Mouse (Mus musculus) lung, adult 2 months (tissue): ENCODE data around the gene Kdm4b. TPM values are rescaled to one million over a fixed set of nuclear protein-coding genes. Genes with fewer than 3 reads are reported as not detected.
A peak's percentile ranks its signal among the peaks of the same experiment; 100 is the strongest.

Experiments used
- DNase-seq: peaks from one replicate; pipeline ENCODE4 v3.0.0; 2022
- H3K4me1 ChIP-seq: fragments of 200-500 bp; 2 replicates; pipeline ENCODE4 v1.6.1; 2011; ENCODE audit warnings: low read length; ENCODE audit not compliant: control insufficient read depth, insufficient read depth
- H3K4me3 ChIP-seq: fragments of 200-500 bp; replicated peaks from 2 replicates; pipeline ENCODE3; 2011; ENCODE audit warnings: low read depth, mild to moderate bottlenecking, control low read depth, low read length; ENCODE audit errors: extremely low read depth
- CTCF ChIP-seq: fragments of 200-500 bp; IDR thresholded peaks from 2 replicates; pipeline ENCODE4 v1.5.1; 2011; ENCODE audit warnings: mild to moderate bottlenecking, low read length, control low read depth; ENCODE audit not compliant: insufficient read depth
- POLR2A ChIP-seq: fragments of 200-500 bp; IDR thresholded peaks from 2 replicates; pipeline ENCODE4 v1.6.1; 2011; ENCODE audit warnings: low read depth, mild to moderate bottlenecking, control low read depth, low read length, borderline replicate concordance; ENCODE audit errors: extremely low read depth
- WGBS: fragments of 180-500 bp; shearing (Covaris S2); methylation state at CpG from one replicate; pipeline ENCODE4 v1.1.7; 2018; 5-methylcytosine and 5-hydroxymethylcytosine counted together
- polyA plus RNA-seq: library from polyadenylated mRNA; depleted of rRNA; stranded (reverse); fragments of >200 nt; gene quantifications from 2 replicates; pipeline ENCODE4 v1.2.3, GENCODE M21; 2012

Gene Kdm4b
- polyA plus RNA-seq, 1 experiment, result 39.9 TPM

DNA sequence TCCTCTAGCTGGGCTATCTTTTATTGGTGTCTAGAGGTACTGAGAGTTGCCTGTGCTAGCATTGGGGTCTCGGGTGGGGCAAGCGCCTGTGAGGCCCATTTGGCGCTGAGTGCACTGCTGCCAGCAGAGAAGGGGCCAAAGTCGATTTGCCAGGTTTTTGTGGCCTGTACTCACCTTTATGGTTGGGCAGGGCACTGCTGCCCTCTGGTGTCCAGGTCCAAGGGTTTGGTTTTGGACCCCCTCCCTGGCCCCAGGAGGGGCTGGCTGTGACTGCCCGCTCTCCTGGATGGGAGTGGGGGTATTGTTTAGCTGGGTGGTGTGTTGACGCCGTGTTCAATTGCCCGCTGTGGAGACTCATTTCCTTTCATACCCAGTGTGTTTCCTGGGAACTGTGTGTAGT, 20.0 kb upstream of the Kdm4b start:
- H3K4me3 ChIP-seq, result no peak overlapping the region
- 47% methylated on average over 8 of the region's 8 CpGs for WGBS
- H3K4me1 ChIP-seq, result 0 out of 2 replicates have a peak, but pooled peaks cover 2% of the 10 kb centered on the region
- no peak for DNase-seq
- peak; percentile 38; the same call in 1 of the 2 replicates for TF ChIP-seq CTCF
- TF ChIP-seq POLR2A, result no peak

- H3K4me3 ChIP-seq, result no peak overlapping the region
- H3K4me1 ChIP-seq, result 0 out of 2 replicates have a peak, but pooled peaks cover 2% of the 10 kb centered on the region
- 57% methylated on average over 6 of the region's 6 CpGs for WGBS
- no peak for TF ChIP-seq CTCF
- no peak for TF ChIP-seq POLR2A
- no peak for DNase-seq
Measured at GRCm38 (mm10) chr17:56308088-56308487, 17.8 kb upstream of the Kdm4b start.

- no peak for DNase-seq
- H3K4me3 ChIP-seq, result no peak overlapping the region
- TF ChIP-seq CTCF (no peak), POLR2A (no peak)
- H3K4me1 ChIP-seq, result 0 out of 2 replicates have a peak, but pooled peaks cover 2% of the 10 kb centered on the region
- WGBS, result 76% methylated on average over 15 of the region's 15 CpGs
Measured at GRCm38 (mm10) chr17:56309191-56309945, 16.5 kb upstream of the Kdm4b start.

- TF ChIP-seq POLR2A (no peak), CTCF (no peak)
- 60% methylated on average over 3 of the region's 3 CpGs for WGBS
- Histone ChIP-seq H3K4me1 (peaks cover 11% of the 10 kb centered on the region), H3K4me3 (no peak overlapping the region)
- no peak for DNase-seq
Measured at GRCm38 (mm10) chr17:56324419-56324818, 1.4 kb upstream of the Kdm4b start.

GRCm38 (mm10) chr17:56326153-56327147, 588 bp downstream of the Kdm4b start:
- H3K4me1 ChIP-seq, result peaks cover 11% of the 10 kb centered on the region
- TF ChIP-seq CTCF (no peak), POLR2A (no peak)
- WGBS, result 2% methylated on average over 63 of the region's 67 CpGs
- H3K4me3 ChIP-seq, result peak overlapping the region; percentile 71
- DNase-seq, result no peak

DNA sequence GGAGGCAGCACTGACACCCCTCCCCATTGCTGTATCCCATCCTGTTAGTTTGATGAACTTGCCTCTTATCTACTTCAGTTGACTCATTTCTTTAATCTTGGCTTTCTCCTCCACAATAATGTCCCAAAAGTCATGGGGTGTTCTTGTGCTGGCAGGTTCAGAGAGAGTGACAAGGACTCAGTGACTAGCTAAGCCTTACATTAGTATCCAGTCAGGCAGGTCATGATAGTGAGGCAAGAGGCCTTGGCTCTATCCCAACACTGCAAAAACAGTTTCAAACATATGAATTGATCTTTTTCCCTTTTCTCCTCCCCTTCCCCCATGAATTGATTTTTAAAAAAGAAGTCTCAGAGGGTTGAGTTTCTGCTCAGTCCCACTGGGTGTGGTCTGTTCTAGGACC, 3.4 kb downstream of the Kdm4b start:
- DNase-seq, result no peak
- Histone ChIP-seq H3K4me3 (no peak overlapping the region), H3K4me1 (peaks cover 12% of the 10 kb centered on the region)
- no peak for TF ChIP-seq POLR2A
- TF ChIP-seq CTCF, result no peak

GRCm38 (mm10) chr17:56330345-56330744, 4.5 kb downstream of the Kdm4b start:
- Histone ChIP-seq H3K4me3 (no peak overlapping the region), H3K4me1 (peaks cover 15% of the 10 kb centered on the region)
- TF ChIP-seq POLR2A, result no peak
- no peak for TF ChIP-seq CTCF
- no peak for DNase-seq
- WGBS, result 55% methylated on average over 3 of the region's 3 CpGs

- no peak overlapping the region for H3K4me3 ChIP-seq
- no peak for DNase-seq
- H3K4me1 ChIP-seq, result peaks cover 15% of the 10 kb centered on the region
- no peak for TF ChIP-seq CTCF
Measured at GRCm38 (mm10) chr17:56331256-56331655, 5.4 kb downstream of the Kdm4b start.

GRCm38 (mm10) chr17:56332987-56333386, 7.1 kb downstream of the Kdm4b start:
- WGBS, result 55% methylated on average over 8 of the region's 8 CpGs
- 0 out of 2 replicates have a peak, but pooled peaks have one; percentile 2 for TF ChIP-seq CTCF
- no peak for TF ChIP-seq POLR2A
- DNase-seq, result no peak
- H3K4me1 ChIP-seq, result peaks cover 9% of the 10 kb centered on the region
- no peak overlapping the region for H3K4me3 ChIP-seq

GRCm38 (mm10) chr17:56337190-56337589, 11.3 kb downstream of the Kdm4b start:
- no peak for TF ChIP-seq POLR2A
- peak; percentile 68 for TF ChIP-seq CTCF
- DNase-seq, result peak; percentile 47
- 11% methylated on average over 4 of the region's 4 CpGs for WGBS
- Histone ChIP-seq H3K4me3 (no peak overlapping the region), H3K4me1 (peaks cover 20% of the 10 kb centered on the region)
